Mouse (Mus musculus) small intestine, adult 2 months (tissue): Measurements from ENCODE around the gene Ppp1r1b. TPM values are rescaled to one million over a fixed set of nuclear protein-coding genes. Genes with fewer than 3 reads are reported as not detected.
A peak's percentile ranks its signal among the peaks of the same experiment; 100 is the strongest.

Source experiments
- H3K27ac ChIP-seq: fragments of 200-500 bp; 2 replicates; pipeline ENCODE4 v1.5.1; 2012; ENCODE audit warnings: low read depth, low read length, control low read depth, inconsistent platforms; ENCODE audit not compliant: insufficient read depth
- H3K27me3 ChIP-seq: fragments of 200-500 bp; 2 replicates; pipeline ENCODE4 v1.6.1; 2012; ENCODE audit warnings: mild to moderate bottlenecking, moderate library complexity, low read length, inconsistent platforms; ENCODE audit not compliant: control insufficient read depth, insufficient read depth
- H3K36me3 ChIP-seq: fragments of 200-500 bp; 2 replicates; pipeline ENCODE4 v1.6.1; 2012; ENCODE audit warnings: mild to moderate bottlenecking, low read length, control low read depth, inconsistent platforms; ENCODE audit not compliant: control insufficient read depth, insufficient read depth
- H3K4me1 ChIP-seq: fragments of 200-500 bp; 2 replicates; pipeline ENCODE4 v1.6.1; 2012; ENCODE audit warnings: low read length, inconsistent platforms, mixed read lengths; ENCODE audit not compliant: control insufficient read depth, insufficient read depth, insufficient read length
- H3K4me3 ChIP-seq: fragments of 200-500 bp; 2 replicates; pipeline ENCODE4 v1.5.1; 2012; ENCODE audit warnings: low read depth, mild to moderate bottlenecking, control low read depth, inconsistent platforms, low read length, moderate library complexity
- CTCF ChIP-seq: fragments of 200-500 bp; IDR thresholded peaks from 2 replicates; pipeline ENCODE4 v1.5.1; 2012; ENCODE audit warnings: low read depth, mild to moderate bottlenecking, control low read depth, inconsistent platforms, low read length, moderate library complexity, mixed read lengths; ENCODE audit not compliant: insufficient replicate concordance, insufficient read length; ENCODE audit errors: extremely low read depth
- POLR2A ChIP-seq: fragments of 200-500 bp; IDR thresholded peaks from 2 replicates; pipeline ENCODE4 v1.6.1; 2012; ENCODE audit warnings: low read depth, mild to moderate bottlenecking, control low read depth, inconsistent platforms, low read length, moderate library complexity
- WGBS: fragments of 180-500 bp; shearing (Covaris S2); methylation state at CpG from one replicate; pipeline ENCODE4 v1.1.7; 2018; 5-methylcytosine and 5-hydroxymethylcytosine counted together
- polyA plus RNA-seq: library from polyadenylated mRNA; depleted of rRNA; stranded (reverse); fragments of >200 nt; gene quantifications from 2 replicates; pipeline ENCODE4 v1.2.3, GENCODE M21; 2012

The Ppp1r1b gene
- polyA plus RNA-seq, 1 experiment: 270 TPM

GRCm38 (mm10) chr11:98358161-98359083, 10.2 kb downstream of the Ppp1r1b start, which contains the start of gene Stard3:
Gene Stard3 (plus strand): TSS chr11:98358368.
- WGBS: 1% methylated on average over 60 of the region's 60 CpGs
- H3K4me1 ChIP-seq: peaks cover 46% of the 10 kb centered on the region

GRCm38 (mm10) chr11:98360866-98361521, 12.8 kb downstream of the Ppp1r1b start:
- Histone ChIP-seq H3K36me3 (peaks cover 9% of the 10 kb centered on the region), H3K27me3 (no peaks in the 10 kb centered on the region), H3K4me3 (no peak overlapping the region), H3K27ac (peak overlapping the region; percentile 38; the same call in 1 of the 2 replicates), H3K4me1 (peaks cover 30% of the 10 kb centered on the region)
- WGBS: 72% methylated on average over 9 of the region's 9 CpGs
- TF ChIP-seq POLR2A (no peak), CTCF (no peak)

More at GRCm38 (mm10) chr11:98358161-98359083, 10.2 kb downstream of the Ppp1r1b start, which contains the start of gene Stard3:
- Histone ChIP-seq H3K4me3 (peak within 1 kb of the TSS; percentile 92), H3K36me3 (peaks cover 17% of the 10 kb centered on the region), H3K27ac (peak within 1 kb of the TSS; percentile 90), H3K27me3 (no peaks in the 10 kb centered on the region)
- TF ChIP-seq CTCF (no peak), POLR2A (peak; percentile 86)

GRCm38 (mm10) chr11:98363817-98364216, 15.6 kb downstream of the Ppp1r1b start:
- peaks cover 17% of the 10 kb centered on the region for H3K4me1 ChIP-seq
- 58% methylated on average over 5 of the region's 5 CpGs for WGBS

GRCm38 (mm10) chr11:98364410-98364809, 16.2 kb downstream of the Ppp1r1b start:
- H3K4me1 ChIP-seq: peaks cover 15% of the 10 kb centered on the region

More at GRCm38 (mm10) chr11:98363817-98364216, 15.6 kb downstream of the Ppp1r1b start:
- TF ChIP-seq CTCF (no peak), POLR2A (no peak)
- H3K27ac ChIP-seq: no peak overlapping the region
- no peak overlapping the region for H3K4me3 ChIP-seq
- H3K36me3 ChIP-seq: peaks cover 1% of the 10 kb centered on the region; the same call in 1 of the 2 replicates
- no peaks in the 10 kb centered on the region for H3K27me3 ChIP-seq

GRCm38 (mm10) chr11:98366290-98366689, 18.1 kb downstream of the Ppp1r1b start:
- no peak for TF ChIP-seq POLR2A
- no peak for TF ChIP-seq CTCF
- WGBS: 65% methylated on average over 10 of the region's 10 CpGs
- Histone ChIP-seq H3K4me1 (peaks cover 11% of the 10 kb centered on the region), H3K4me3 (no peak overlapping the region), H3K27me3 (no peaks in the 10 kb centered on the region), H3K27ac (no peak overlapping the region), H3K36me3 (peaks cover 1% of the 10 kb centered on the region; the same call in 1 of the 2 replicates)

More at GRCm38 (mm10) chr11:98364410-98364809, 16.2 kb downstream of the Ppp1r1b start:
- H3K4me3 ChIP-seq: no peak overlapping the region
- WGBS: 81% methylated on average over 5 of the region's 5 CpGs
- H3K27me3 ChIP-seq: no peaks in the 10 kb centered on the region
- peaks cover 1% of the 10 kb centered on the region; the same call in 1 of the 2 replicates for H3K36me3 ChIP-seq
- TF ChIP-seq POLR2A: no peak
- no peak for TF ChIP-seq CTCF
- H3K27ac ChIP-seq: no peak overlapping the region

GRCm38 (mm10) chr11:98367171-98367862, 19.1 kb downstream of the Ppp1r1b start:
- Histone ChIP-seq H3K27ac (no peak overlapping the region), H3K36me3 (peaks cover 1% of the 10 kb centered on the region; the same call in 1 of the 2 replicates)
- TF ChIP-seq CTCF (no peak), POLR2A (no peak)

More at GRCm38 (mm10) chr11:98367171-98367862, 19.1 kb downstream of the Ppp1r1b start:
- 78% methylated on average over 10 of the region's 10 CpGs for WGBS
- Histone ChIP-seq H3K27me3 (no peaks in the 10 kb centered on the region), H3K4me3 (no peak overlapping the region), H3K4me1 (peaks cover 2% of the 10 kb centered on the region; the same call in 1 of the 2 replicates)
